In genomic region chr5:121386120-121386909, GRCm38 (mm10) we compare ENCODE assay signal across 7 mouse cellular contexts. TPM values are rescaled to one million over a fixed set of nuclear protein-coding genes. Genes with fewer than 3 reads are reported as not detected.
A peak's percentile ranks its signal among the peaks of the same experiment; 100 is the strongest.
DNase-seq lines count a peak whose midpoint lies in the region; ATAC-seq and TF ChIP-seq lines count a peak whose summit lies in the region.

No protein-coding gene starts in this region.

- ATAC-seq in forebrain, embryonic 15.5 days (replicated peaks): no peak
- ATAC-seq in limb, embryonic 14.5 days (ENCODE audit: low FRiP score, low read depth): no peak

- H3K4me2 ChIP-seq in forebrain, embryonic 15.5 days (replicated peaks): peak overlapping the region; percentile 78
- H3K4me2 ChIP-seq in limb, embryonic 14.5 days (replicated peaks; ENCODE audit: low read depth, low read length, severe bottlenecking): peak overlapping the region; percentile 71

- H3K27ac ChIP-seq in testis, adult 2 months (ENCODE audit: control insufficient read depth, insufficient read depth, low read depth, low read length): peak overlapping the region; percentile 37; the same call in 1 of the 2 replicates
- peak overlapping the region; percentile 84; the same call in 1 of the 2 replicates for H3K27ac ChIP-seq in forebrain, embryonic 15.5 days (replicated peaks)
- H3K27ac ChIP-seq in limb, embryonic 14.5 days (replicated peaks; ENCODE audit: low read depth, low read length): no peak overlapping the region
- peak overlapping the region; percentile 73 for H3K27ac ChIP-seq in olfactory bulb, adult 2 months (ENCODE audit: insufficient read depth, low read depth, low read length)

- WGBS in forebrain, embryonic 15.5 days: 35% methylated on average over 22 of the region's 22 CpGs
- WGBS in limb, embryonic 14.5 days: 32% methylated on average over 22 of the region's 22 CpGs
- WGBS in olfactory bulb, adult 2 months: 15% methylated on average over 22 of the region's 22 CpGs

- H3K27me3 ChIP-seq in testis, adult 2 months (ENCODE audit: control insufficient read depth, insufficient read depth, low read length): no peaks in the 10 kb centered on the region
- no peaks in the 10 kb centered on the region; the same call in 1 of the 2 replicates for H3K27me3 ChIP-seq in forebrain, embryonic 15.5 days
- no peaks in the 10 kb centered on the region for H3K27me3 ChIP-seq in limb, embryonic 14.5 days (ENCODE audit: control insufficient read depth, insufficient read depth, low read length)

- peaks cover 6% of the 10 kb centered on the region for H3K36me3 ChIP-seq in testis, adult 2 months (ENCODE audit: control insufficient read depth, insufficient read depth, low read length)
- H3K36me3 ChIP-seq in forebrain, embryonic 15.5 days: peaks cover 6% of the 10 kb centered on the region; the same call in 1 of the 2 replicates
- H3K36me3 ChIP-seq in limb, embryonic 14.5 days (ENCODE audit: control insufficient read depth, insufficient read depth, low read length): peaks cover 15% of the 10 kb centered on the region

- peak overlapping the region; percentile 81 for H3K9ac ChIP-seq in forebrain, embryonic 15.5 days (replicated peaks)
- H3K9ac ChIP-seq in limb, embryonic 14.5 days (ENCODE audit: low read depth, low read length, severe bottlenecking): no peak overlapping the region

- H3K4me1 ChIP-seq in testis, adult 2 months (ENCODE audit: control insufficient read depth, insufficient read depth, low read length): peaks cover 13% of the 10 kb centered on the region
- peaks cover 36% of the 10 kb centered on the region for H3K4me1 ChIP-seq in forebrain, embryonic 15.5 days
- H3K4me1 ChIP-seq in limb, embryonic 14.5 days (ENCODE audit: control insufficient read depth, insufficient read depth, low read length): peaks cover 15% of the 10 kb centered on the region; the same call in 1 of the 2 replicates
- peaks cover 18% of the 10 kb centered on the region for H3K4me1 ChIP-seq in olfactory bulb, adult 2 months (ENCODE audit: control insufficient read depth, insufficient read depth, low read length)

- H3K4me3 ChIP-seq in testis, adult 2 months (ENCODE audit: control insufficient read depth, low read depth, low read length): peak overlapping the region; percentile 97
- peak overlapping the region; percentile 84 for H3K4me3 ChIP-seq in forebrain, embryonic 15.5 days
- peak overlapping the region; percentile 74 for H3K4me3 ChIP-seq in limb, embryonic 14.5 days (replicated peaks; ENCODE audit: low read length)
- H3K4me3 ChIP-seq in olfactory bulb, adult 2 months (ENCODE audit: insufficient read depth, low read depth, low read length): peak overlapping the region; percentile 77; the same call in 1 of the 2 replicates

- no peak for TF ChIP-seq POLR2A in testis, adult 2 months (IDR thresholded peaks at IDR 0.05; ENCODE audit: control insufficient read depth, low read depth, low read length)
- no peak for TF ChIP-seq POLR2A in limb, embryonic 14.5 days (IDR thresholded peaks at IDR 0.05; ENCODE audit: borderline replicate concordance, extremely low read depth, insufficient read depth, insufficient read length)
- no peak for TF ChIP-seq POLR2A in olfactory bulb, adult 2 months (IDR thresholded peaks at IDR 0.05; ENCODE audit: insufficient read depth, low read depth, low read length)

- no peak for DNase-seq in testis, postnatal 10 days (ENCODE audit: low spot score)
- DNase-seq in limb, embryonic 14.5 days (ENCODE audit: low spot score): no peak
- no peak for DNase-seq in spleen, postnatal 10 days (ENCODE audit: low spot score in 2 of 2)
- DNase-seq in gastrocnemius, postnatal 4 days (ENCODE audit: low spot score in 2 of 2): no peak

- TF ChIP-seq CTCF in testis, adult 2 months (IDR thresholded peaks at IDR 0.05; ENCODE audit: control insufficient read depth, insufficient read depth, insufficient replicate concordance, low read depth, low read length): no peak
- TF ChIP-seq CTCF in olfactory bulb, adult 2 months (IDR thresholded peaks at IDR 0.05; ENCODE audit: insufficient read depth, low read depth, low read length): no peak

- no peaks in the 10 kb centered on the region for H3K9me3 ChIP-seq in forebrain, embryonic 15.5 days
- no peaks in the 10 kb centered on the region for H3K9me3 ChIP-seq in limb, embryonic 14.5 days (ENCODE audit: control insufficient read depth, low read length)

RNA-seq across cellular contexts. Expression of gene Trafd1, which starts 0.9 kb away (rescaled TPM):
- polyA plus RNA-seq in testis, adult 2 months (2012; rRNA removed): 334 and 348 TPM in 2 replicates
- polyA plus RNA-seq in forebrain, embryonic 15.5 days (2015; fragmentation: Nextera tagmentation; extraction: Ambion mirVana): 138 and 142 TPM in 2 replicates
- polyA plus RNA-seq in limb, embryonic 14.5 days (2012; rRNA removed): 102 and 109 TPM in 2 replicates
- 70.2 and 74.7 TPM in 2 replicates for polyA plus RNA-seq in limb, embryonic 14.5 days (2014; fragmentation: Nextera tagmentation; extraction: Ambion mirVana)
- polyA plus RNA-seq in olfactory bulb, adult 2 months (2012; ENCODE audit: insufficient read depth, insufficient read length, low replicate concordance, missing spikeins): not detected in 2 replicates
- total RNA-seq in gastrocnemius, postnatal 4 days (2021): 10 to 100 TPM; 74.7 to 87.6 TPM

RNA-seq across cellular contexts. Expression of gene Naa25, which starts 11.4 kb away (rescaled TPM):
- polyA plus RNA-seq in testis, adult 2 months (2012; rRNA removed): 26.4 and 27.7 TPM in 2 replicates
- polyA plus RNA-seq in forebrain, embryonic 15.5 days (2015; fragmentation: Nextera tagmentation; extraction: Ambion mirVana): 54.7 and 59.0 TPM in 2 replicates
- 20.2 and 20.9 TPM in 2 replicates for polyA plus RNA-seq in limb, embryonic 14.5 days (2012; rRNA removed)
- polyA plus RNA-seq in limb, embryonic 14.5 days (2014; fragmentation: Nextera tagmentation; extraction: Ambion mirVana): 39.8 and 41.2 TPM in 2 replicates
- polyA plus RNA-seq in olfactory bulb, adult 2 months (2012; ENCODE audit: insufficient read depth, insufficient read length, low replicate concordance, missing spikeins): not detected in 2 replicates
- total RNA-seq in gastrocnemius, postnatal 4 days (2021): 10 to 100 TPM; 22.3 to 23.8 TPM
